Mouse (Mus musculus): ENCODE results near the gene Draxin. TPM values are rescaled to one million over a fixed set of nuclear protein-coding genes. Genes with fewer than 3 reads are reported as not detected.

The Draxin gene
- total and polyA plus RNA-seq, 3 experiments: 0.08 to 0.17 TPM; not detected in 1

DNA sequence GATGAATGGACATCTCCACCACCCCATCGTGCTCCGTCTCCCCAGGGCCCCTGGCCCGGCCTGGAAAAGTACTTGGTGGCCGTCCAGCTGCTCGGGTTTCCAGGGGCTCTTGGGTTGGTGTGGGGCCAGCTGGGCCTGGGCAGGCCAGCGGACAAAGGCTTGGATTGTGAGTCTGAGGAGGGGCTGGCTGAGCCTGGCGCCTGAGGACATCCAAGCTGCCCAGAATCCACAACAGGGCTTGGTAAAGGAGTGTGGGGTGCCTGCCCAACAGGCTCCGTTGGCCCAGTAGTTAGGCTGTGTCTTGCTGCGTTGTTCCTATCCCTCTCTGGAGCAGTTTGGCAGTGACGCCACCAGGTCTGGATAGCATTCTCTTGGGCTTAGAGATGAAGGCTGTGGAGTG is 35.9 kb upstream of the Draxin start:
- no peaks in the 10 kb centered on the region; a peak in 2 of 4 replicates for H3K4me1 ChIP-seq (ENCODE audit: control insufficient read depth in 1 of 2, insufficient read depth in 2 of 2, low read length in 2 of 2)
- TF ChIP-seq MYB (IDR thresholded peaks at IDR 0.05; ENCODE audit: low read depth, low read length) (no peak), ZNF384 (IDR thresholded peaks at IDR 0.05; ENCODE audit: low read depth, low read length) (no peak), E2F4 (IDR thresholded peaks at IDR 0.05; ENCODE audit: borderline replicate concordance, low read depth, low read length) (no peak), NELFE (IDR thresholded peaks at IDR 0.05; ENCODE audit: low read depth, low read length) (no peak), UBTF (IDR thresholded peaks at IDR 0.05; ENCODE audit: borderline replicate concordance, insufficient read depth, low read depth, low read length) (no peak), POLR2AphosphoS5 (IDR thresholded peaks at IDR 0.05; ENCODE audit: borderline replicate concordance, low read depth, low read length) (no peak), MXI1 (IDR thresholded peaks at IDR 0.05; ENCODE audit: low read depth, low read length) (no peak), RAD21 (IDR thresholded peaks at IDR 0.05; ENCODE audit: low read depth, low read length) (no peak), ZKSCAN1 (IDR thresholded peaks at IDR 0.05; ENCODE audit: low read depth, low read length) (no peak), TAL1 (IDR thresholded peaks at IDR 0.05; ENCODE audit: low read length) (no peak), RCOR1 (IDR thresholded peaks at IDR 0.05; ENCODE audit: low read depth, low read length) (no peak), KAT2A (conservative IDR thresholded peaks at IDR 0.05; ENCODE audit: low read depth, low read length) (no peak), USF1 (IDR thresholded peaks at IDR 0.05; ENCODE audit: low read depth, low read length) (no peak), USF2 (IDR thresholded peaks at IDR 0.05; ENCODE audit: borderline replicate concordance in 1 of 2, insufficient read depth in 1 of 2, low read depth in 1 of 2, low read length in 2 of 2) (no peak), POLR2A (IDR thresholded peaks at IDR 0.05; ENCODE audit: control insufficient read depth in 1 of 2, insufficient read depth in 1 of 2, low read depth in 1 of 2, low read length in 2 of 2, poor library complexity in 1 of 2) (no peak), GABPA (IDR thresholded peaks at IDR 0.05; ENCODE audit: low read depth, low read length) (no peak)

DNA sequence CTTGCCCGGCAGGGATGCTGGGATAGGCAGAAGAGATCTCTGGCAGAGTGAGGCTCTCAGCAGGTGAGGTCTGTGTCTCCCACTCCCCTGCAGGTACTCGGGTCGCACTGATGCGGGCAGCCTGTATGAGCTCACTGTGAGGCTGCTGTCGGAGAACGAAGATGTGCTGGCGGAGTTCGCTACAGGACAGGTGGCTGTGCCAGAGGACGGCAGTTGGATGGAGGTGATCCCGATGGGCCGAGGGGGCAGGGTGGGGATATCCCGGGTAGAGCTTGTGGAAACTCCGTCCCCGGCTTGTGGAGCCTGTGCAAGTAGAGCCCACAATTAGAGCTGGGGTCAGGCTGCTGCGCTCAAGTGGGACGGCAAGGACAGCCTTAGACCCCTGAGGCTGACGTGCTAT is 35.1 kb upstream of the Draxin start:
- Histone ChIP-seq H3K9ac (ENCODE audit: control insufficient read depth, low read depth, low read length, poor library complexity, severe bottlenecking) (no peak overlapping the region), H3K27ac (ENCODE audit: control insufficient read depth, low read depth, low read length) (no peak overlapping the region), H3K79me2 (ENCODE audit: control insufficient read depth, insufficient read depth, low read length, poor library complexity) (no peaks in the 10 kb centered on the region), H3K4me3 (ENCODE audit: control insufficient read depth in 1 of 2, insufficient read depth in 1 of 2, low read depth in 2 of 2, low read length in 2 of 2) (no peak overlapping the region), H3K9me3 (replicated peaks; ENCODE audit: insufficient read depth, low read length) (no peaks in the 10 kb centered on the region), H3K4me1 (ENCODE audit: control insufficient read depth in 1 of 2, insufficient read depth in 2 of 2, low read length in 2 of 2) (no peaks in the 10 kb centered on the region; a peak in 2 of 4 replicates), H3K36me3 (ENCODE audit: control insufficient read depth in 1 of 2, insufficient read depth in 2 of 2, low read length in 2 of 2) (no peaks in the 10 kb centered on the region), H3K27me3 (ENCODE audit: control insufficient read depth in 1 of 2, insufficient read depth in 2 of 2, low read length in 2 of 2) (no peaks in the 10 kb centered on the region; a peak in 1 of 4 replicates)
- no peak for DNase-seq (ENCODE audit: low read depth, low spot score)
- no peak for TF ChIP-seq POLR2AphosphoS2 (IDR thresholded peaks at IDR 0.05; ENCODE audit: low read length)
- TF ChIP-seq MEF2A (IDR thresholded peaks at IDR 0.05; ENCODE audit: extremely low read depth, insufficient replicate concordance, low read depth, low read length, poor library complexity, severe bottlenecking): no peak
- TF ChIP-seq UBTF (IDR thresholded peaks at IDR 0.05; ENCODE audit: borderline replicate concordance, insufficient read depth, low read depth, low read length): no peak
- no peak for TF ChIP-seq ZMIZ1 (IDR thresholded peaks at IDR 0.05; ENCODE audit: low read depth, low read length)
- TF ChIP-seq ETS1 (IDR thresholded peaks at IDR 0.05; ENCODE audit: low read depth, low read length): no peak
- TF ChIP-seq RCOR1 (IDR thresholded peaks at IDR 0.05; ENCODE audit: low read depth, low read length): no peak
- TF ChIP-seq MYB (IDR thresholded peaks at IDR 0.05; ENCODE audit: low read depth, low read length): no peak
- TF ChIP-seq CHD1 (IDR thresholded peaks at IDR 0.05; ENCODE audit: low read depth, low read length): no peak
- TF ChIP-seq GATA1 (IDR thresholded peaks at IDR 0.05; ENCODE audit: low read depth, low read length): no peak
- no peak for TF ChIP-seq ELF1 (IDR thresholded peaks at IDR 0.05; ENCODE audit: low read depth, low read length)
- no peak for TF ChIP-seq EP300 (IDR thresholded peaks at IDR 0.05; ENCODE audit: low read depth in 1 of 2, low read length in 2 of 2)
- TF ChIP-seq TCF12 (IDR thresholded peaks at IDR 0.05; ENCODE audit: low read depth, low read length): no peak
- no peak for TF ChIP-seq NRF1 (IDR thresholded peaks at IDR 0.05; ENCODE audit: insufficient read depth, low read depth, low read length, poor library complexity, severe bottlenecking)
- TF ChIP-seq HCFC1 (IDR thresholded peaks at IDR 0.05; ENCODE audit: low read depth, low read length): no peak
- no peak for TF ChIP-seq MAFK (IDR thresholded peaks at IDR 0.05; ENCODE audit: borderline replicate concordance, low read depth, low read length)
- TF ChIP-seq SIN3A (IDR thresholded peaks at IDR 0.05; ENCODE audit: low read length): no peak
- TF ChIP-seq ZNF384 (IDR thresholded peaks at IDR 0.05; ENCODE audit: low read depth, low read length): no peak

More for the DNA sequence above, 35.9 kb upstream of the Draxin start:
- Histone ChIP-seq H3K4me3 (ENCODE audit: control insufficient read depth in 1 of 2, insufficient read depth in 1 of 2, low read depth in 2 of 2, low read length in 2 of 2) (no peak overlapping the region), H3K27me3 (ENCODE audit: control insufficient read depth in 1 of 2, insufficient read depth in 2 of 2, low read length in 2 of 2) (no peaks in the 10 kb centered on the region; a peak in 1 of 4 replicates), H3K9ac (ENCODE audit: control insufficient read depth, low read depth, low read length, poor library complexity, severe bottlenecking) (no peak overlapping the region), H3K27ac (ENCODE audit: control insufficient read depth, low read depth, low read length) (no peak overlapping the region), H3K79me2 (ENCODE audit: control insufficient read depth, insufficient read depth, low read length, poor library complexity) (no peaks in the 10 kb centered on the region), H3K36me3 (ENCODE audit: control insufficient read depth in 1 of 2, insufficient read depth in 2 of 2, low read length in 2 of 2) (no peaks in the 10 kb centered on the region), H3K9me3 (replicated peaks; ENCODE audit: insufficient read depth, low read length) (no peaks in the 10 kb centered on the region)
- no peak for DNase-seq (ENCODE audit: low read depth, low spot score)
